Comparison of ENCODE assay signal across 22 mouse cellular contexts in genomic region chr11:20934191-20935062, GRCm38 (mm10).
DNase-seq lines count a peak whose midpoint lies in the region; ATAC-seq and TF ChIP-seq lines count a peak whose summit lies in the region.
"Had no signal": no experiment of that assay in that cellular context is flagged by ENCODE, and none has a peak within 500 bp of the region (broad histone marks: within the 10 kb centered on the region; RNA-seq: fewer than 3 reads in every experiment).

No protein-coding gene starts in this region.

- WGBS in lung, adult 2 months = 36% methylated on average over 2 of the region's 2 CpGs
- WGBS in embryonic facial prominence, embryonic 10.5 days = 54% methylated on average over 2 of the region's 2 CpGs
- 37% methylated on average over 2 of the region's 2 CpGs for WGBS in kidney, embryonic 15.5 days
- 27% methylated on average over 2 of the region's 2 CpGs for WGBS in stomach, postnatal 0 days

- TF ChIP-seq CTCF in lung, adult 2 months (IDR thresholded peaks at IDR 0.05; ENCODE audit: insufficient read depth, low read length) = no peak
- TF ChIP-seq CTCF in stomach, postnatal 0 days (IDR thresholded peaks at IDR 0.05; ENCODE audit: low read depth) = no peak

- H3K4me1 ChIP-seq in lung, adult 2 months (ENCODE audit: control insufficient read depth, insufficient read depth, low read length) = no peaks in the 10 kb centered on the region; the same call in 1 of the 2 replicates
- H3K4me1 ChIP-seq in embryonic facial prominence, embryonic 10.5 days = peaks cover 18% of the 10 kb centered on the region
- H3K4me1 ChIP-seq in kidney, embryonic 15.5 days = peaks cover 8% of the 10 kb centered on the region
- no peaks in the 10 kb centered on the region for H3K4me1 ChIP-seq in stomach, postnatal 0 days (replicated peaks; ENCODE audit: control insufficient read depth, insufficient read depth)
- H3K4me1 ChIP-seq: embryonic facial prominence, embryonic 15.5 days; heart, embryonic 13.5 days; hindbrain, embryonic 15.5 days; neural tube, embryonic 12.5 days had no signal

- no peak overlapping the region for H3K9ac ChIP-seq in kidney, embryonic 15.5 days
- no peak overlapping the region for H3K9ac ChIP-seq in stomach, postnatal 0 days (ENCODE audit: low read length)
- H3K9ac ChIP-seq: embryonic facial prominence, embryonic 15.5 days; forebrain, postnatal 0 days; heart, embryonic 13.5 days; hindbrain, embryonic 15.5 days; limb, embryonic 12.5 days; liver, embryonic 14.5 days; neural tube, embryonic 12.5 days had no signal

- no peaks in the 10 kb centered on the region for H3K27me3 ChIP-seq in embryonic facial prominence, embryonic 10.5 days (replicated peaks; ENCODE audit: low read depth, poor library complexity, severe bottlenecking)
- no peaks in the 10 kb centered on the region for H3K27me3 ChIP-seq in kidney, embryonic 15.5 days
- H3K27me3 ChIP-seq in stomach, postnatal 0 days (ENCODE audit: control insufficient read depth, insufficient read depth, low read length) = no peaks in the 10 kb centered on the region
- H3K27me3 ChIP-seq: embryonic facial prominence, embryonic 15.5 days; heart, embryonic 13.5 days; hindbrain, embryonic 15.5 days; limb, embryonic 12.5 days; neural tube, embryonic 12.5 days had no signal

- H3K4me2 ChIP-seq in kidney, embryonic 15.5 days = no peak overlapping the region
- H3K4me2 ChIP-seq in stomach, postnatal 0 days (replicated peaks; ENCODE audit: low read depth) = no peak overlapping the region
- H3K4me2 ChIP-seq: embryonic facial prominence, embryonic 15.5 days; heart, embryonic 13.5 days; hindbrain, embryonic 15.5 days; limb, embryonic 12.5 days; neural tube, embryonic 12.5 days had no signal

- no peak overlapping the region for H3K4me3 ChIP-seq in lung, adult 2 months (replicated peaks; ENCODE audit: extremely low read depth, low read depth, low read length)
- H3K4me3 ChIP-seq in embryonic facial prominence, embryonic 10.5 days = peak overlapping the region; percentile 11; the same call in 1 of the 2 replicates
- H3K4me3 ChIP-seq in kidney, embryonic 15.5 days (replicated peaks) = no peak overlapping the region
- no peak overlapping the region for H3K4me3 ChIP-seq in stomach, postnatal 0 days (ENCODE audit: low read depth, low read length)
- H3K4me3 ChIP-seq: embryonic facial prominence, embryonic 15.5 days; gastrocnemius, adult 2 months; heart, embryonic 13.5 days; hindbrain, embryonic 15.5 days; left cerebral cortex, adult 2 months; limb, embryonic 12.5 days; neural tube, embryonic 12.5 days had no signal

- ATAC-seq in kidney, embryonic 15.5 days (replicated peaks; ENCODE audit: low FRiP score) = peak; percentile 56; the same call in 1 of the 2 replicates
- ATAC-seq in stomach, postnatal 0 days (ENCODE audit: low FRiP score, low TSS enrichment) = no peak
- ATAC-seq: forebrain, postnatal 0 days; intestine, embryonic 16.5 days had no signal

- no peak for TF ChIP-seq POLR2A in lung, adult 2 months (IDR thresholded peaks at IDR 0.05; ENCODE audit: borderline replicate concordance, extremely low read depth, low read depth, low read length)

- TF ChIP-seq EP300 in stomach, postnatal 0 days (optimal IDR thresholded peaks at IDR 0.05) = no peak

- H3K9me3 ChIP-seq in embryonic facial prominence, embryonic 10.5 days = no peaks in the 10 kb centered on the region
- H3K9me3 ChIP-seq in kidney, embryonic 15.5 days (replicated peaks) = no peaks in the 10 kb centered on the region
- no peaks in the 10 kb centered on the region for H3K9me3 ChIP-seq in stomach, postnatal 0 days (ENCODE audit: control insufficient read depth, low read length)
- H3K9me3 ChIP-seq: embryonic facial prominence, embryonic 15.5 days; heart, embryonic 13.5 days; hindbrain, embryonic 15.5 days; limb, embryonic 12.5 days; neural tube, embryonic 12.5 days had no signal

- peak; percentile 24 for DNase-seq in lung, postnatal 10 days
- DNase-seq in lung, adult 2 months = no peak
- no peak for DNase-seq in embryonic facial prominence, embryonic 10.5 days (ENCODE audit: low spot score)
- DNase-seq in kidney, postnatal 4 days = peak; percentile 31 to 45
- no peak for DNase-seq in stomach, postnatal 0 days (ENCODE audit: low spot score)
- no peak for DNase-seq in gastrocnemius, adult 8-10 months (ENCODE audit: low spot score in 2 of 2)
- no peak for DNase-seq in urinary bladder, adult 18-20 months (ENCODE audit: low spot score in 2 of 2)
- DNase-seq: adrenal gland, adult 8-10 months; cerebellum, adult 9-11 months; forebrain, postnatal 0 days; gastrocnemius, adult 2 months; layer of hippocampus, adult 9-11 months; thymus, postnatal 25 days had no signal

- no peak overlapping the region for H3K27ac ChIP-seq in embryonic facial prominence, embryonic 10.5 days (replicated peaks)
- 0 out of 2 replicates have a peak overlapping the region, but pooled peaks have one; percentile 20 for H3K27ac ChIP-seq in kidney, embryonic 15.5 days
- no peak overlapping the region for H3K27ac ChIP-seq in stomach, postnatal 0 days (replicated peaks)
- H3K27ac ChIP-seq: embryonic facial prominence, embryonic 15.5 days; gastrocnemius, adult 2 months; heart, embryonic 13.5 days; hindbrain, embryonic 15.5 days; left cerebral cortex, adult 2 months; limb, embryonic 12.5 days; liver, embryonic 14.5 days; neural tube, embryonic 12.5 days had no signal

- H3K36me3 ChIP-seq in embryonic facial prominence, embryonic 10.5 days (replicated peaks) = no peaks in the 10 kb centered on the region
- H3K36me3 ChIP-seq in kidney, embryonic 15.5 days = no peaks in the 10 kb centered on the region
- no peaks in the 10 kb centered on the region for H3K36me3 ChIP-seq in stomach, postnatal 0 days (ENCODE audit: control insufficient read depth, insufficient read depth, low read length)
- H3K36me3 ChIP-seq: embryonic facial prominence, embryonic 15.5 days; heart, embryonic 13.5 days; hindbrain, embryonic 15.5 days; limb, embryonic 12.5 days; neural tube, embryonic 12.5 days had no signal

Comparison
In these comparisons a context has a peak if more than half of its experiments do, and no peak if none do; other contexts are left out.
1. DNase-seq: peak in lung, postnatal 10 days (single experiment) and kidney, postnatal 4 days (2 of 2); none in lung, adult 2 months (single experiment), embryonic facial prominence, embryonic 10.5 days (single experiment), stomach, postnatal 0 days (single experiment), gastrocnemius, adult 8-10 months (0 of 2) and urinary bladder, adult 18-20 months (0 of 2).